Comparison of ENCODE assay signal across 18 mouse cellular contexts in genomic region chr12:107159126-107159525, GRCm38 (mm10).
DNase-seq lines count a peak whose midpoint lies in the region; ATAC-seq and TF ChIP-seq lines count a peak whose summit lies in the region.
"Had no signal": no experiment of that assay in that cellular context is flagged by ENCODE, and none has a peak within 500 bp of the region (broad histone marks: within the 10 kb centered on the region; RNA-seq: fewer than 3 reads in every experiment).

No protein-coding gene starts in this region.

- no peaks in the 10 kb centered on the region for H3K36me3 ChIP-seq in thymus, adult 2 months (ENCODE audit: control insufficient read depth, insufficient read depth, low read length)
- H3K36me3 ChIP-seq: embryonic facial prominence, embryonic 12.5 days; forebrain, embryonic 12.5 days; G1E; hindbrain, embryonic 15.5 days had no signal

- WGBS in thymus, adult 2 months = 7% methylated on average over 5 of the region's 5 CpGs

- peak; percentile 66 for DNase-seq in heart, adult 11 months
- no peak for DNase-seq in heart, adult 8-10 months (ENCODE audit: low spot score)
- peak; percentile 42 for DNase-seq in thymus, adult 2 months
- no peak for DNase-seq in thymus, adult 18-20 months
- peak; percentile 71 for DNase-seq in naive thymus-derived CD4-positive, alpha-beta T cell, adult 2 months (ENCODE audit: low read depth)
- DNase-seq in thymus, postnatal 4 days = peak; percentile 66
- no peak for DNase-seq in adrenal gland, adult 2 months
- DNase-seq: adrenal gland, postnatal 14 days; cerebellum, adult 11-12 months; cerebellum, adult 9-10 months; cerebellum, postnatal 25 days; gastrocnemius, postnatal 14 days had no signal

- no peak for TF ChIP-seq CTCF in thymus, adult 2 months (IDR thresholded peaks at IDR 0.05; ENCODE audit: borderline replicate concordance, control insufficient read depth, extremely low read depth, insufficient read depth, low read length, poor library complexity)

- H3K27ac ChIP-seq in thymus, adult 2 months (ENCODE audit: control insufficient read depth, insufficient read depth, low read length) = peak overlapping the region; percentile 96
- H3K27ac ChIP-seq: forebrain, embryonic 12.5 days; hindbrain, embryonic 15.5 days had no signal

- peak overlapping the region; percentile 23 for H3K4me3 ChIP-seq in thymus, adult 2 months (ENCODE audit: control insufficient read depth, insufficient read depth, low read length)
- H3K4me3 ChIP-seq: embryonic facial prominence, embryonic 12.5 days; forebrain, embryonic 12.5 days; hindbrain, embryonic 15.5 days had no signal

- peaks cover 60% of the 10 kb centered on the region for H3K4me1 ChIP-seq in thymus, adult 2 months (replicated peaks; ENCODE audit: control insufficient read depth, insufficient read depth, low read length)

- no peak for TF ChIP-seq POLR2A in thymus, adult 2 months (IDR thresholded peaks at IDR 0.05; ENCODE audit: control insufficient read depth, extremely low read depth, insufficient read depth, low read length, poor library complexity)

- H3K27me3 ChIP-seq in thymus, adult 2 months (ENCODE audit: control insufficient read depth, insufficient read depth, low read length) = no peaks in the 10 kb centered on the region
- H3K27me3 ChIP-seq: embryonic facial prominence, embryonic 12.5 days; forebrain, embryonic 12.5 days; hindbrain, embryonic 15.5 days had no signal

- no peak for ATAC-seq in erythroblast, adult 5-6 weeks (replicated peaks; ENCODE audit: low FRiP score, poor library complexity, severe bottlenecking)
- ATAC-seq: forebrain, embryonic 16.5 days had no signal

Comparison
In these comparisons a context has a peak if more than half of its experiments do, and no peak if none do; other contexts are left out.
1. DNase-seq: peak in heart, adult 11 months (single experiment), thymus, adult 2 months (single experiment), naive thymus-derived CD4-positive, alpha-beta T cell, adult 2 months (single experiment) and thymus, postnatal 4 days (single experiment); none in heart, adult 8-10 months (single experiment), thymus, adult 18-20 months (0 of 2) and adrenal gland, adult 2 months (single experiment).